Mouse (Mus musculus) monocyte, adult 2 months (primary cell): Measurements from ENCODE around the gene Cdrt4.

Experiments used
- DNase-seq, 2 experiments: peaks; one replicate each; pipeline ENCODE4 v3.0.0; 2022; ENCODE audit warnings: low spot score in 2 of 2, low read depth in 1 of 2

Cdrt4 gene

DNA sequence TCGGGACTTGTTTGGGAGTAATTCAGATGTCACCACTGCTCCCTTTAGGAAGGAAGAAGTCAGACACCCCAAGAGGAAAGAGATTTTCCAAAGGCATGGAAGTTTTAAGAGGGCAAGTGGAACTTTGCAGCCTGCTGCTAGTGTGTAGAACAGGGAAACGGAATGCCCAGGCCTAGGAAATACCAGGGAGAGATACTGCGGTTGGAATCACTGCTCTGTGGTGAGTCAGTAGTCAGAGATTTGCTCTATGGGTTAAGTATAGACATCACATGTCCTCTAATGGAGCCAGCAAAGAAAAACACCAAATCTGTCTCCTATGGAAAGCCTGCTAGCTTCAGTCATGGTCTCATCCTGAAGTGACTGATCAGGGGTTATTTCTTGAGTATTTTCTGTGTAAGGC lies 10.8 kb upstream of the Cdrt4 start:
- no peak for DNase-seq

DNA sequence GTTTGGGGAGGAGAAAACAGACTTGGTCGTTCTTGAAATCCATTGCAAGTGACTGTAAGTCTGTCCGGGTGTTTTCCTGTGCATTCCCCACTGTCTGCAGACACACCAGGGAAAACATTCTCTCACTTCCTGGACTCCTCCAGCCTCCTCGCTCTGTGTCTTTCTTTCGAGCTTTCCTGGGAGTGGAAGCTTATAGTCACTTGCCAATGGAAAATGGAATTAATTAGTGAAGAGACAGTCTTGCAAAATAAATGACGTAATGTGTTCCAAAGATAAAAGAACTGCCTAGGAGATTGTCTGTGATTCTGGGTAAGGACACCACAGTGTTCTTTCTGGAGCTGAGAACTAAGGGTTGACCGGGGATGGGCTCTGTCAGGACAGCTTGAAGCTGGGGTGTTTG lies 7.5 kb upstream of the Cdrt4 start:
- DNase-seq, result no peak

DNA sequence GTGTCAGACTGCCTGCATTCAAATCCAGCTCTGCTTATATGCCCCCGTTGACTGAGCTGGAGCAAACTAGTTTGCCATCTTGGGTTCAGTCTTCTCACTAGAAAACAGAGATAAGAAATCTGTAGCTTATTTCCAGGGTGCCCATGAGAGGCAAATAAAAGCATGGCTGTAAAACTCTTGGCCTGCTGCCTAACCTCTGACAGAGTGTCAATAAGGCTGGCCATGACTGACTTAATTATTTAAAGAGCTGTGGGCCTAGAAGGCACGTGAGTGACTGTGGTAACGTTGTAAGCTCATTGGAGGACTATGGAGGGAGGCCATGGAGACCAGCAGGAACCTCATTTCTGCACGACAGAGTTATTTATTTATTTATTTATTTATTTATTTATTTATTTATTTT lies 5.5 kb upstream of the Cdrt4 start:
- no peak for DNase-seq

DNA sequence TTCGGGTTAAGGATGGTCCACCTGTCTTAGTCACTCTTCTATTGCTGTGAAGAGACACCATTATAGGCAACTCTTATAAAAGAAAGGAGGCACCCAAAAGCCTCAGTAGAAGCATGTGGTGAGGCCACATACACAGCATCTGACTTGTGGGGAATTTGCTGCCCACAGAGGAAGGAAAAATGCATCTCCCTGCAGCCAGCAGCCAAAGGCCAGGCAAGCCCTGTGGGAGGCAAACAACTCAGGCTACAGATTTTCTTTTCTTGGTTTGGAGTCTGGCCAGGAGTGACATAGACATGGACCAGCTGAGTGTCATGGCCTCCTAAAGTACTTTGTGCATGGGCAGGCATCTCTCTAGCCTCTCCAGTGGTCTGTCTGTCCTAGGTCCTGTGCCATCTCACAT lies 1.4 kb upstream of the Cdrt4 start:
- DNase-seq, result no peak

DNA sequence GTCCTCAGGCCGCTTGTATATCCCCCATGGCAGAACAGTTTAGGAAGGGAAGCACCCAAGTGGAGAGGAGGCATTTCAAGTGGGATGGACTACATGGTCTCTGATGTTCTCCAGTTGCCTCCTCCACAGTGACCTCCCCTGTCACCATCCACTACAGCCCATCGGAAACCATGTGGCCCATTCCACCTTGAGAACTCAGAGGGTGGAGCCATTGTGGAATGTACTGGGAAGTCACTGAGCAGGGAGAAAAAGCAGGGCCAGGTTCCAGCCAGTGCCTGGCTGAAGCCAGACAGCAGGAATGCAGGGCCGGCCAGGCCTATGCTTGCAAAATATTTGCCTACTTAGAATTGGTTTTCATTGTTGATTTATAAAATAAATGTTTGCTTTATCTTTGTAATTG lies 3.8 kb downstream of the Cdrt4 start:
- no peak for DNase-seq

DNA sequence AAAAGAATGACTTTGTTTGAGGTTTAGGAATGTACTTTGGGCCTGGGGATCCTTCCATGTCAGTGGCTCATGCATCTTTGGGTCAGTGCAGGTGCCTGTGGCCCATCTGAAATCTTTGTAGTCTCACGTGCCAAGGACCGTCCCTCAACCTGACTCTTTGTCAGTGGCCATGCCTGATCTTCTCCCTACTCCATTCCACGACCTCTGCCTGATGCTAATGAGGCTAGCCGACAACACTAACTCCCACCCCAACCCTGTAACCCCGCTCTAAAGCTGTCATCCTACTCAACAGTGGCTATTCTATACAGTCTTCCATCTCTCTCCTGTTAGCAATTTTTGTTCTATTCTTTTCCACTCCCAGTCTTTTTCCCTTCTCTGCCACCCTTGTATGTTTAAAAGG lies 4.2 kb downstream of the Cdrt4 start:
- DNase-seq, result no peak

DNA sequence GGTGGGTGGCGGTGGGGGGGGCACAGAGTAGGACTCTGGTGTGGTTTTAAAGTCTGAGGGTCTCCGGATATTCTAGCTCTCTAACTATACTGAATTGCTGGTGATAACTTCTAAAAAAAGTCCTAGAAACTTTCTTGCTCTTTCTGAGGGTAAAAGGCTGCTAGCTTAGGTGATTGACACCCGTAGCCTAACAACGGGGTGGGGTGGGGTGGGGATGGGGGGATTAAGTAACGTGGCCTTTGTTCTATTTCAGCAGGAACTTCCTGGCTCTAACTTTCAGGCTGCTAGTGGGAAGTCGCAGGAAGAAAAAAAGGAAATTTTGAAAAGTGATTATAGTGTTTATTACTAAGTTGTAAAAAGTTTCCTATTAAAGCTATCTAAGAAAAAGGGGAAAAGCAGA lies 4.8 kb downstream of the Cdrt4 start:
- DNase-seq, result no peak

DNA sequence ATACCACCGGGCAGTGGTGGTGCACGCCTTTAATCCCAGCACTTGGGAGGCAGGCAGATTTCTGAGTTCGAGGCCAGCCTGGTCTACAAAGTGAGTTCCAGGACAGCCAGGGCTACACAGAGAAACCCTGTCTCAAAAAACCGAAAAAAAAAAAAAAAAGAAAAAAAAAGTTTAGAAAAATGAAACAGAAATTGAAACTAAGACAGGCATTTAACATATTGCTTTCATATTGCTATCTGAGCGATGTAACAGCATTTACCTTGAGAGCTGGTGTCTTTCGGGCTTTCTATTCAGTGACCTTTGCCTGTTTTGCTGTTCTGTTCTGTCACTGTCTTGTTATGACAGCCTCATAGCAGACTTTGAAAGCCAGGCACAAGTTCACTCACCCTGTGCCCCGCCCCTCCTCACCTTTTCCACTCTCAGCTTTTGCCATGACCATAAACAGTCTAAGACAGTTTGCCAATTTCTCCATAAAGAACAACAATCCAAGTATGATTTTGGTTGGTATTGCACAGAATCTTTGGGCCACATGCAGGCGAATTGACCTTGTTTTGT lies 6.7 kb downstream of the Cdrt4 start:
- DNase-seq, result no peak

DNA sequence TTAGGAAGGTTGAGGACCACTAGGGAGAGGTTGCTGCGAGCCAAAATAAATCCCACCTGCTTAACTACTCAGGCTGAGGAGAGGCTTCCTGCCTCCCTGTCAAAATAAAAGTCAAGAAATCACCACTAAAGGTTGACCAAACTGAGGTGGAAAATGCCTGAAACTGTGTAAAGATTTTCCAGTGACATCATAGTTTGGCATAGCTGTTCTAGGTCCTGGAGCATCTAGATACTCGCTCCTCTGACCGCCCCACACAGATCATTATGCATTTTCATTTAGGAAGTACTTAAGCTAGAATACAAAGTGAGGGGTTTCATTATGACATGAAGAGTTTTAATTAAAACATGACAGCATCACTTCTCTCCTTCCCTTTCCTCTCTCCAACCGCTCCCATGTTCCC lies 12.3 kb downstream of the Cdrt4 start:
- no peak for DNase-seq

DNA sequence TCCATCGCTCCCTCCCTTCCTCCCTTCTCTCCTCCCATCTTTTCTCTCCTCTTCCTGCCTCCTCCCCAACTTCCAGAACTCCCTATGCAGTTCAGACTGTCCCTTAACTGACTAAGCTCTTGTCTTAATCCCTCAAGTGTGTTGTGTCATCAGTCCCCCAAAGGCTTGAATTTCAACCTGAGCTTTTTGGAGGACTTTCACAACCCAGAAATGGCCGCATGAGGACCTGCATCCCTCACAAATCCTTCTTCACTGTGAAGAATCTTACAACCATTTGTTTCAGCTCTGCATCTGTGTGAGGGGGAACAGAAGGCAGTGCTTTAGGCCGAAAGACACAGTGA lies 15.4 kb downstream of the Cdrt4 start:
- DNase-seq, result no peak

DNA sequence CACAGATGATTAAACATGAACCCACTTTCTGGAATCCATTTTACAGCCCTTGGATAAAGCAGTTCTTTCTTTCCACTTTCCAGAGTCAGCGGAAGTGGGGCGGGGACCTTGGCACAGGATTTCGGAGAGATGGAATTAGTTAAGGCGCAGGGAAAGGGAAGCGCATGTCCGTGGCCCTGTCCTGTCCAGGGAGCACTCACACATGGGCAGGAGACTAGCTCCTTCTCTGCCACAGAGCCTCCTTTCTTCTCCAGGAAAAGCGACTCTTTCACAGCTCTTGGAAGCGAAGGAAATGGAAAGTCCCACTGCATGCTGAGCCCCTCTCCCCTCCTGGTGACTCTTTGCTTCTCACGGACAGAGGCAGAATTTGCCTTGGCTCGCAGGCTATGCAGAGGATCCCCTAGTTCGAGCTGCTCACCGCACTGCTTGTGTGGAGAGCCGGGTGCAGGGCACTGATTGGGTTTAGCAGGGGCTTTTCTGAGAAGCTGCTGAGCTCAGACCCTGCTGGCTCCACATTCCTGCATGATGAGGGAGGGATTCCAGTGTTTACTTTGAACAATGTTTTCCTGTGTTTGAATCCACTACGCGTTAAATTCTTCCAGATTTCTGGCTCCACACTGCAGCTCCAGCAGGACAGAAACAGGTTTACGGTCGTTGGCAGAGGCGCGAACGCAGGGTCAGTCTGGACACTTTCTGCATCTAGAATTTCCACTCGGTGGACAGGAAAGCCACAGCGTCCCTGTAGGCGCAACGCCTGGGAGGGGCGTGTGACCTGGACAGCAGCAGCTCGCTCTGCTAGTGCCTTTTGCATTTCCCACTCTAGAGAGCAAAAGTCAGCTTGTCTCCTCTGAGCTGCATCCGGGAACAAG lies 16.0 kb downstream of the Cdrt4 start:
- no peak for DNase-seq

DNA sequence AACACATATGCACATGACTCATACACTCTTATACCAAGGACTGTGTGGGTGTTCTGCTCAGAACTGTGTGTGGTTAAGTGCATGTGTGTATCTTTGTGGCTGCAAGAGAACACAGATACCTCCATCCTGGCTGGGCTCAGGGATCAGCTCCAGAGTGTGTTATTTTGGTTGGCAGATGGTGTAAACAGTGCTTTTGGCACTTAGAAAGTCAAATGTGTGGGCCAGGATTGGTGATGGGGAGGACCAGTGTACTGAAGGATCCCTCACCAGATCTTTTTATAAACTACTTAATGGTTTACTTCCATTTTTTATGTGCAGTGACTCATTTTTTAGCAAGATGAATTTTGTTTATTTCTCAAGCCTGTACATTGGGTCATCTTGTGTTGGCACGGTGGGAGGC lies 26.2 kb downstream of the Cdrt4 start:
- no peak for DNase-seq

DNA sequence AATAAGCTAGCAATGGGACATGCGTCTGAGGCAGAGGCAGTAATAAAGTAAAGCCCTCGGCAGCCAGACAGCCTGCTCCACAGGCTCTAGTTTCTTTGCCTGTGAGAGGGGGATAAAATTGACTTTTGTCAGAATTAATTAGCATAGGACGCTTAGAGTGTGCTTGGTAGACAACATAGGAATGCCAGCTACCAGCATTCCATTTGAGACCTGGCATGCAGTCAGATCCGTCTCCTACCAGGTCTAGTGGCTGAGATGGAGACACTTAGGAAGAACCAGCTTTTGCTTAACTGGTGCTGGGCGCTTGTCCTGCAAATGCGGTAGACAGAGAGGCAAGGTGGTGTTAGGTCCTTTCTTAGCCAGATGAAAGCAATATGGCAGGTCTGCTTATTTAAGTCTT lies 27.9 kb downstream of the Cdrt4 start:
- DNase-seq, result no peak

DNA sequence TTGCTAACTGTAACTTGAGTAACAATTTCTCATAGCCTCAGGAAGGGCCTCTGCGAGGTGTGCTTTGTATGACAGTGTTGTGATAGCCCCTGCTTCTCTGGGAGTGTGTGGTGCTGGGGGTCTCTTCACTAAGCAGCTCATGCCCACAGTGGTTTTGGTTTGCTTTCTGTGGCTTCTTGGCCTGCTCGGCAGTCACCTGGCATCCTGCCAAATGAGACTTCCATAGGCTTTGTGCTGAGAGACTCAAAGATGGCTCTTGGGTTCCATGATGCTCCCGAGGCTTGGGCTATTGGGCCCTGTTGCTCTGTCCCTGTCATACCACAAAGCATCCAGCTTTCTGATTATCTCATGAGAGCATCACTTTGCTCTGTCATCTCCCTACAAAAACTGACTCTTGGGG lies 30.7 kb downstream of the Cdrt4 start:
- DNase-seq, result no peak

DNA sequence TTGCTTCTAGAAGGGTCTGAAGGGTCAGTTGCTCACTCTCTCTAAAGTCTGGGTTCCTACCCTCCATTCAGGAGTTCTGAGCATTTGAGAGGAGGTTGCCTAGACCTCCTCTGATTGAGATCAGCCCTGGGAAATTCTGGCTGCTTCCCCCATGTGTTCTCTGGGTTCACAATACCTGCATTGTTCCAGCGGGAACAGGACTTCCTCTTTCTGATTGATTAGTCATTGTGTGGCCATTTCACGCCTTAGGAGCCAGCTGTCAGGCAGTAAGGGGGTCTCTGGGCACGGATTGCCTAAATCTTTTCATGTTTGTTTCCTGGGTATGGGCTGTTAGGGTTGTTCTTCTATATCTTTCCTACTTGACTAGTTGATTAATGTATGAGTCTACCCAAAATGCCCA lies 32.8 kb downstream of the Cdrt4 start:
- no peak for DNase-seq

DNA sequence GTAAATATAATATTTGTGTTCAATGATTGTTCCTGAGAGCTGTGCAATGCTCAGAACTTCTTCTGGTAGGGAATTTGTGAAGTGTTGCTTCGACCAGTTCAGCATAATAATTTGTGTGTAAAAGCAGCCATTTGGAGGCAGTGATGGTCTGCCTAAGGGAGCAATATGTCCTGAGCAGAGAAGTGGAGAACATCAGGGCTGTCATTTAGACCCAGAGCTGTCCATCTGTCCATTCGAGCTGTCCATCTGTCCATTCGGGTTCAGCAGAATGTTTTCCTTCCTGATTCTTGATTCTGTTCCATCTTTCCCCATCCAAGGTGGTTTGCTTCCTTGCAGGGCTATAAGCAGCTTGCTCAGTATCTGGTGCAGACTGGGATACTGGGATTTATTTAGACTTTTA lies 33.4 kb downstream of the Cdrt4 start:
- no peak for DNase-seq

DNA sequence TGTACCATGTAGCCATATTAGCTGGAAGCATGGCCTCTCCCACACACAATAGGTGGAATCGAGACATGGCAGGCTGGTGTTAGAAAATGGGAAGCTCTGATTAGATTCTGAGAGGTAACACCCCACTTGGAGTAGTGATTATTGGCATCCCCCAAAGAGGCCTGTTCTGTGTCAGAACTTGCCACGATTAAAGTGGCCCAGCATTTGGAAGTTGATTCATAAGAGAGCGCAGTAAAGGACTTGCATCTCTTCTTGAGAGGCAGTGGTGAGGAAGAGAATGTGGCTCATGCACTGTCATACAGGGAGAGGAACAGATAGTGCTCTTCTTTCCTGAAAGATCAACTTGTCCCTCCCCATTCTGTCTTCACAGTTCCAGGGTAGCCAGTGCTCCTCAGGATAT lies 34.1 kb downstream of the Cdrt4 start:
- no peak for DNase-seq

DNA sequence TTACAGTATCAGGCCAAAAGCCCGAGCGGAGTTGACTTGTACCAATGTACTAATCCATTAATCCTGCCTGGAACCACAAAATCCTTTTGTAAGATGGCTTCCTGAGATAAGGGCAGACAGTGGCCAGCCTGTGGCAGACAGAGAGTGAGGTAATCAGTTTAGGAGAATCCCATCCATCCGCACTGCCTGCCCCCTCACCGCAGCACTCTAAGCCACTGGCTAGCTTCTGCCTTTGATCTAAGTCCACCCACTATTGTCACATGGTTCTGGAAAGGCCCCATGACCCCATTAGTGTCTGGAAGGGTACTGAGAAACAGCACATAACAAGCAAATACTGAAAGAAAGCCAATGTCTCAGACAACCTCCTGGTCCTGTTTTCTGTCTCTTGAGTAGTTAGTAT lies 35.6 kb downstream of the Cdrt4 start:
- no peak for DNase-seq

DNA sequence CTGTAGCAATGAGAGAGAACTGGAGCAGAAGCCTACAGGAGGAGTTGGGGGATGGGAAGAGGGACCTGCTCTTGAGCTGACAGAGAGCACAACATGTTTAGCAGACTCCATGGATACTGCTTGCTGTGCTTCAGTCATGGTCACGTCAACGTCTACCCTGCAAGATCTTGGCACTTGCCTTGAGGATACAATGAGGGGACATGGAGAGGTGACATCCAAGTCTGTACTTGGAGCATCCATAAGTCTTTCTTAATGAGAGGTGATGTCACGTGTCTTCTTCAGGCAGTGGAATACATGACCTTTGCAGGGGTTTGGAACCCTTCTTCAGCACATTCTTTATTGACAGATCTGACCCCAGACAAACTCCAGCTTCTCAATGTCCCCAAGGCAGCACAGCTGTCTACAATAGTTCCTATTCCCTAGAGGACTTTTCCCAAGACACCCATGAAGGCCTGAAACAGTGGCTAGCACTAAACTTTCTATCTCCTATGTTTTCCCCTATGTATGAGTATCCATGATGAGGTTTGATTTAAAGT lies 39.2 kb downstream of the Cdrt4 start:
- DNase-seq, result no peak

DNA sequence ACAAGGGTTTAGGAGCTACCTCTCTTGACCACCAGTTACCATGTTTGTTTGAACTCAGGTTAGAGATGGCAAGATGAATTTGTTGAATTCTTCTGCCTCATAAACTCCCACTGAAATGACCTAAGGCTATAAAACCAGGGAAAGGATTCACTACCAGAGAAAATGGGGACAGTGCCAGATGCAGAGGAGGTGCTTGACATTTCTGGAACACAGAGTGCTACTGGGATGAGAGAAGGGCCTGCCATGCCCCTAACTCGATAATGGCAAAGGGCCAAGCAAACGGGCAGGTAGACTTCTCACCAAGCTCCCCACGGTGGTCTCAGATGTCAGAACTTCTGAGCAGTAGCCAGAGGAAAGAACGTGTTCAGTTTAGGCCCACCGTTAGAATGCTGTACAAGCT lies 39.8 kb downstream of the Cdrt4 start:
- no peak for DNase-seq

DNA sequence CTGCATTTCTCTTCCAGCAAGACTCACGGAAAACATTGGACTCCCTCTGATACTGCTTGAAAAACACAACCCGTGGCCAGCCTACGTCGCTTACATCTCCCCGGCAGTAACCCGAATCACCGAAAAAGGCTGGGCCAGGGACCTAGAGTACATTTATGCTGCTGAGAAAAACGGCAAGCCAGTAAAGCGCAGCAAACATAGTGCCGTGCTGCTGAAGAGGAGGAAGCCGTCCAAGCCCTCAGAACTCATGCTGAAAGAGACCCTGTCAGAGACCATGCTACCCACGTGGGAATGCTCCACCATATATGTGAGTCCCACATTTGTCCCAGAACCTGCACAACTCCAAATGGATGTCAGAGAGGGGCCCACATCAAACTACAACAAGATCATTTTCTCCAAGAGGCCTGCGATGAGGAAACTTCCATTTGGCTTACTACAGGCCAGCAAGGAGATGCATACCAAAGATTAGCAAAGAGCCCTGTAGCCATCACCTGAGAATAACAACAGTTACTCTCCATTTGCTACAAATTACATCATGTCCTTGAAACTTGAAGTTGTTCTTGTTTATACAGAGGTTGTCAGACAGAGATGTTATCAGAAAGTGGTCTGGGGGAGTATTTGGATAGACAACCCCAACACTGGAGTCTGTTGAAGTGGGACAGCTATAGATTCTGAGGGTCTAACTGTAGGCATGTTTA lies 41.7 kb downstream of the Cdrt4 start:
- DNase-seq, result no peak

DNA sequence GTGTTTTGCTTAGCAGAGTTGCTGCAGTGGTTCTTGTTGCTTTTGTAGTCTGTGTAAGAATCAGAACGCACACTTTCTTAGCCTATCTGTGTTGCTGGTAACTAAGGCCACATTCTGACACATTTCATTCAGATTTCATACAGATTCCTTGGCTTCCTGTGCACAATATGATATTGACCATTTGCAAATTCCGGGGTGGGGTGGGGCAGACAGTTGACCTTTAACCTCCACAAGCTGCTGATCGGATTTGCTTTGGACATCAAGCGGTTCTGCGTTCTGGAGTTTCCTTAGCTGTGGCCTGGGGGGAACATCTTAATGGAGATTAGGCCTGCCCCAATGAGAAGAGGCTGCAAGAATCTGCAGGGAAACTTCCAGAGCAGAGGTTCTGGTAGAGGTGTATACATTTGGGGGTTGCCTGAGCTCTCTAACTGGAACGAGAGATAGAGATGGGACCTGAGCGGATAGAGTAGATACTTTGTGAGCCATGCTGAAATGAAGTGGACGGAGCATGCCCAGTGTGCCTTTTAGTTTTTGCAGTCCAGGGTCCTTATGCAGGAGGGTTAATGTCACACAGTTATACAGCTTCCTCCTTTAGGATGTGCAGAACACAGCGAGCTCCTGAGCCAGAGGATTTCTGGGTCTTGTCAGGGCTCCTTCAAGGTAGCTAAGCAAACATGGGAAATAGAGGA lies 44.2 kb downstream of the Cdrt4 start:
- DNase-seq, result no peak
